ENCODE assay signal across 22 mouse cellular contexts in the genomic region with DNA sequence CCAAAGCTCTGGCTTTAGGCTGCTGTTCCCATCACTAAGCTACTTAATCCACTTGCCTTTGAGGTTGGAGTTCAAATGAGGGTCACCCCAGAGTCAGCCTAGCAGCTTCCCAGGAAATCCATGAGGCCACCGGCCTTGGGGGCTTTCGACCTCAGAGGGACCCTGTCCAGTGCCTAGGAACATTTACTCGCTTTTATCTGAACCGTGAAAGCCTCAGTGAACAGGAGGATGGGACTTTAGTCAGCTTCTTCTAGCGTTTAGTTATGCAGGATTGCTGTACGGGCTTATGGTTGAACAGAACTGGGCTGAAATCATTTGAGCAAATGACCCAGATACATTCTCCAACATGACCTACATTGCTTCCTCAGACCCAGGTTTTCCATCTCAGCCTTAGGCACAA.
A peak's percentile ranks its signal among the peaks of the same experiment; 100 is the strongest.
DNase-seq lines count a peak whose midpoint lies in the region; ATAC-seq and TF ChIP-seq lines count a peak whose summit lies in the region.
"Had no signal": no experiment of that assay in that cellular context is flagged by ENCODE, and none has a peak within 500 bp of the region (broad histone marks: within the 10 kb centered on the region; RNA-seq: fewer than 3 reads in every experiment).

No protein-coding gene starts in this region.

- no peak overlapping the region for H3K4me2 ChIP-seq in embryonic facial prominence, embryonic 12.5 days (replicated peaks)
- no peak overlapping the region for H3K4me2 ChIP-seq in midbrain, embryonic 13.5 days (replicated peaks)
- H3K4me2 ChIP-seq in intestine, postnatal 0 days (replicated peaks; ENCODE audit: low read depth): no peak overlapping the region
- H3K4me2 ChIP-seq: embryonic facial prominence, embryonic 15.5 days; liver, embryonic 13.5 days; lung, embryonic 15.5 days had no signal

- no peak overlapping the region for H3K4me3 ChIP-seq in embryonic facial prominence, embryonic 12.5 days
- no peak overlapping the region for H3K4me3 ChIP-seq in midbrain, embryonic 13.5 days (replicated peaks)
- no peak overlapping the region for H3K4me3 ChIP-seq in intestine, postnatal 0 days (ENCODE audit: low read depth, low read length)
- H3K4me3 ChIP-seq: embryonic facial prominence, embryonic 15.5 days; forebrain, embryonic 10.5 days; liver, embryonic 13.5 days; lung, embryonic 15.5 days had no signal

- no peak for DNase-seq in cerebellum, postnatal 36 days
- DNase-seq in Muller cell, postnatal 12 days (ENCODE audit: inconsistent ontology term): peak; percentile 43
- no peak for DNase-seq in urinary bladder, adult 18-20 months (ENCODE audit: low spot score in 2 of 2)
- DNase-seq: adrenal gland, adult 2 months; cerebellum, adult 8-10 months; gastrocnemius, postnatal 36 days; kidney, adult 11 months; kidney, postnatal 36 days; left cerebral cortex, postnatal 4 days; liver, embryonic 13.5 days; right cerebral cortex, postnatal 4 days; thymus, postnatal 4 days had no signal

- no peak for TF ChIP-seq CTCF in intestine, postnatal 0 days (IDR thresholded peaks at IDR 0.05; ENCODE audit: low read depth)

- WGBS in embryonic facial prominence, embryonic 12.5 days: 21% methylated on average over 6 of the region's 6 CpGs
- 13% methylated on average over 6 of the region's 6 CpGs for WGBS in midbrain, embryonic 13.5 days
- WGBS in intestine, postnatal 0 days: 43% methylated on average over 6 of the region's 6 CpGs

- no peaks in the 10 kb centered on the region for H3K27me3 ChIP-seq in embryonic facial prominence, embryonic 12.5 days
- no peaks in the 10 kb centered on the region for H3K27me3 ChIP-seq in midbrain, embryonic 13.5 days
- no peaks in the 10 kb centered on the region for H3K27me3 ChIP-seq in intestine, postnatal 0 days (replicated peaks; ENCODE audit: control insufficient read depth, insufficient read depth, low read length)
- H3K27me3 ChIP-seq: embryonic facial prominence, embryonic 15.5 days; liver, embryonic 13.5 days; lung, embryonic 15.5 days had no signal

- H3K36me3 ChIP-seq in embryonic facial prominence, embryonic 12.5 days: no peaks in the 10 kb centered on the region
- H3K36me3 ChIP-seq in midbrain, embryonic 13.5 days: no peaks in the 10 kb centered on the region
- H3K36me3 ChIP-seq in intestine, postnatal 0 days (ENCODE audit: control insufficient read depth, insufficient read depth): no peaks in the 10 kb centered on the region
- H3K36me3 ChIP-seq: embryonic facial prominence, embryonic 15.5 days; forebrain, embryonic 10.5 days; G1E; liver, embryonic 13.5 days; lung, embryonic 15.5 days had no signal

- no peak overlapping the region for H3K27ac ChIP-seq in embryonic facial prominence, embryonic 12.5 days
- H3K27ac ChIP-seq in midbrain, embryonic 13.5 days: no peak overlapping the region
- H3K27ac ChIP-seq in intestine, postnatal 0 days (ENCODE audit: low read depth, low read length): no peak overlapping the region
- H3K27ac ChIP-seq: embryonic facial prominence, embryonic 15.5 days; forebrain, embryonic 10.5 days; liver, embryonic 13.5 days; lung, embryonic 15.5 days had no signal

- H3K4me1 ChIP-seq in embryonic facial prominence, embryonic 12.5 days: peaks cover 7% of the 10 kb centered on the region; the same call in 1 of the 2 replicates
- H3K4me1 ChIP-seq in midbrain, embryonic 13.5 days (replicated peaks): peaks cover 7% of the 10 kb centered on the region; the same call in 1 of the 2 replicates
- H3K4me1 ChIP-seq in intestine, postnatal 0 days (replicated peaks; ENCODE audit: control insufficient read depth, insufficient read depth, low read length): no peaks in the 10 kb centered on the region
- H3K4me1 ChIP-seq: embryonic facial prominence, embryonic 15.5 days; liver, embryonic 13.5 days; lung, embryonic 15.5 days had no signal

- H3K9me3 ChIP-seq in embryonic facial prominence, embryonic 12.5 days: no peaks in the 10 kb centered on the region
- no peaks in the 10 kb centered on the region for H3K9me3 ChIP-seq in midbrain, embryonic 13.5 days
- H3K9me3 ChIP-seq in intestine, postnatal 0 days (ENCODE audit: control insufficient read depth): no peaks in the 10 kb centered on the region
- H3K9me3 ChIP-seq: embryonic facial prominence, embryonic 15.5 days; forebrain, embryonic 10.5 days; G1E; liver, embryonic 13.5 days; lung, embryonic 15.5 days had no signal

- no peak overlapping the region for H3K9ac ChIP-seq in embryonic facial prominence, embryonic 12.5 days
- no peak overlapping the region for H3K9ac ChIP-seq in midbrain, embryonic 13.5 days (replicated peaks)
- H3K9ac ChIP-seq in intestine, postnatal 0 days (ENCODE audit: low read depth, low read length): no peak overlapping the region
- H3K9ac ChIP-seq: embryonic facial prominence, embryonic 15.5 days; liver, embryonic 13.5 days; lung, embryonic 15.5 days had no signal

- ATAC-seq in cerebellum, adult (ENCODE audit: insufficient number of reproducible peaks, low FRiP score, low TSS enrichment): peak; percentile 29; the same call in 1 of the 2 replicates
- ATAC-seq in embryonic facial prominence, embryonic 12.5 days (ENCODE audit: insufficient number of reproducible peaks, insufficient read depth, low FRiP score, low TSS enrichment): 0 out of 2 replicates have a peak, but pooled peaks have one; percentile 50
- ATAC-seq in midbrain, embryonic 13.5 days: peak; percentile 53; the same call in 1 of the 2 replicates
- no peak for ATAC-seq in inflammation-experienced regulatory T-cells, adult 6 months
- ATAC-seq in intestine, postnatal 0 days: no peak
- ATAC-seq: CD4-positive, CD25-positive, alpha-beta regulatory T cell, adult 4 months had no signal

Comparison
In these comparisons a context has a peak if more than half of its experiments do, and no peak if none do; other contexts are left out.
1. ATAC-seq: peak in cerebellum, adult (single experiment), embryonic facial prominence, embryonic 12.5 days (single experiment) and midbrain, embryonic 13.5 days (single experiment); none in inflammation-experienced regulatory T-cells, adult 6 months (single experiment) and intestine, postnatal 0 days (single experiment).